Mouse (Mus musculus) B cell, adult 2 months (primary cell): ENCODE results near the gene Lingo1.

Experiments
- DNase-seq, 2 experiments: peaks; one replicate each; pipeline ENCODE4 v3.0.0; 2022

Gene Lingo1

DNA sequence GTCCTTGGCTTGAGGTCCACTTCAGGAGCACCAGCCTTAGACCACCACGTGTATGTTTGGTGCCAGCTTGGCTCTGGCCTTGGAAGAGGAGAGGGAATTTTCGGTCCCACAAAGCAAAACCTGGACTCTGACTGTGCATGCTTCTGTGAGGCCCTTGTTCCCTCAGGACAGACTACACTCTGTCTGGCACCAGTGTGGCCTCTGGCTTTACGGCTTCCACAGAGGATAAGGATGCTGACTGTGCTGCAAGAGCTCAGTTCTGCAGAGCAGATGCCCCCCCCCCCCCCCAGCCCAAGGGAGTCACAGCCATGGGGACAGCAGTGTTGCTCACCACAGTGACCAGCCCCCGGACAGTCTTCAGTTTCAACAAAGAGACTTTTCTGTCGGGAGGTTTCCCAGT is 206.5 kb downstream of the Lingo1 start:
- DNase-seq: no peak

DNA sequence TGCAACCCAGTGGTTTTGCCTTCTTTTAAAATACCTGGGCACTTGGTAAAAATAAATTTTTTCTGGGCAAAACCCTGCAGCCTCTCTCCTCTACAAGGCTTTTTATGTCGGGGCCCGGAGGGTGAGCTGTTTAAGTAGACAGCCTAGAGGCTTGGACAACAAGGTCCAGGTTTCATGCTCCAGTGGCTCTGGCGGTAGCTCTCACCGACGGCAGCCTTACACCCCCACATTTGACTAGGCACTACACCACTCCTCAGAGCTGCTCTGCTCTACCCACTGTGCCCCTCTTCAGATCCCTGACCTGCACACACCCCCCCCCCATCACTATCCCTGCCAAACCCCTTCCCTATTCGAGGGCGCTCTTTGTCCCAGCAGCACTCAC is 212.2 kb downstream of the Lingo1 start:
- no peak for DNase-seq

DNA sequence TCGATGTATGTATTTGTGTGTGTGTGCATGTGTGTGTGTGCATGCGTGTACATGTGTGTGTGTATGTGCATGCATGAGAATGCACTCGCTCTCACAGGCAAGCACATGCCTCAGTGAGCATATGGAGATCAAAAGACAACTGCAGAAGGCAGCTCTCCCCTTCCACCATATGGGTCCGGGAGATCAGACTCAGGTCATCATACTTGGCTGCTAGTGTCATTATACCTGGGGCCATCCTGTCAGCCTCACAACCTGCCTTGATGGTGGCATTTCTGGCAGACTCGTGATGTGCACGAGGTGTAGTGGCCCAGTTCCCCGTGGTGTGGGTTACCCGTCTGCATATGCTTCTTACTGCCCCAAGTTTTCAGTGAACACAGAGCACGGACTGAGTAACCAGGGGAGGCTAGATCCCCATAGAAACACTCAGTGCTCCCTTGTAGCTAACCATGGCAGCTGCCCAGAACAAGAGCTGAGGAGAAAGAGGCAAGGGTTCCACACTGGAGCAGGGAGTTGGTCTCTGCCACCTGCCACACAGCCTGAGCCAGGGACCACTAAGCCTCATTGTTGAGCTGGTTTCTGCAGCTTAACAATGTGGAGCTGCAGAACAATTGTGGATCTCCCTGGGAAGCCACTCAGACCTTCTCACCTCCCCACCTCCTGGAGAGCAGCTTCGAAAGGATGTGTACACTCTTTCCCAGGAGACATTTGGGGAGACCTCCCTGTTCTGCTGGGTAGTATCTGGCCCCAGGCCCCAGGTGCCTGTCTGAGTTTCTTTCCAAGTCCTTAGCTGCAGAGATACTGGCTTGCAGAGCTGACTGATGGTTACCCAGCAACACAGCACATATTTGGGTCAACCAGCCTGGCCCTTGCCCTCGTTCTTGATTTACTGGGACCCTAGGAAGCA is 212.9 kb downstream of the Lingo1 start:
- DNase-seq: no peak

DNA sequence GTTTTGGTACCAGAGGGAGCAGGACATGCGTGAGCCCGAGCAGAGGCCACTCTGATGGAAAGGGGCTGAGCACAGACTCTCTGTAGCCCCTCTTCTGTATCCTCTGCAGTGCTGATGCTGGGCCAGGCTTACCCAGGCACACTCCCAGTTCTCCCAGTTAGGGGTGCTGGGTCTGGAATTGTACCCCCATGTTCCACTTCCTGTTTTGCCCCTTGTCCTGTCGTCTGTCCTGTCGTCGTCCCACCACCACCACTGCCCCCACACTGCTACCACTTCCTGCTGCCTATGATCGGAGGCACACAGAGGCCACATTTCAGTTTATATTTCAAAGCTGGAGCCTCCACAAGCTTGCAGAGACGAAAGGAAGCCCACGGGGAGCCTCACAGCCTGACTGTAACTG is 213.6 kb downstream of the Lingo1 start:
- DNase-seq: no peak

DNA sequence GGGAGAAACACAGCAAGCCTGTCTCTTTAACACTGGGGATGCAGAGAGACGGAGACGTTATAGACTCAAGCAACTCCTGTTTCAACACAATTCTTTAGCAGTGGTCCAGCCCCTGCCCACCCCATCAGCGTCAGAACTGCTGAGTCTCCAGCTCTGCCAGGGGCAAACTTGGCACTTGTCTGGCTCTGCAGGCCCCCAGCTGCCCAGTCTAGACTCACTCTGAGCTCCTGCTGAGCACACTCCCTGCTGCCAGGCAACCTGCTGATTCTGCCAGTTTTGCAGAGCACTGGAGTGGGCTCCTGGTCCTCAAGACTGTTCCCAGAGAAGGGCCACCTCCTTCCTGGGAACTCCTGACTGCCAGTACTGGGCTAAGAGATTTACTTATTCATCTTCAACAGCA is 214.6 kb downstream of the Lingo1 start:
- no peak for DNase-seq

DNA sequence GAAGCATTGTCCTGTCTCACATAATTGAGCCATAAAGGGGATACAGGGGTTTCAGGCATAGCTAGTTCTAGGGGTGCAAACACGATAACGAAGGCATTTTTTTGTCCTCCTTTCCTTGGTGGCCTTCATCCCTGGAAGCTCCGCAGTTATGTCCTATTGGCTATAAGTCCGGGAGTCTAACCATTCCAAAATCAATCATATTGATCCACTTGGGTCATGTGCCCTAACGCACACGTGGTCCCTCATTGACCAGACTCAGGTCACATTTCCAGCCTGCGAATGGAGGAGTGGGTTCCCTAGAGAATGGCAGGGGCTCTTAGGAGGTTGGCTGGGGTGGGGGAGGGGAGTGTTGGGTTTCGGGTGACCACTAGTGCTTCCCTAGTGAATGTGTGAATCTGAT is 215.3 kb downstream of the Lingo1 start:
- no peak for DNase-seq

DNA sequence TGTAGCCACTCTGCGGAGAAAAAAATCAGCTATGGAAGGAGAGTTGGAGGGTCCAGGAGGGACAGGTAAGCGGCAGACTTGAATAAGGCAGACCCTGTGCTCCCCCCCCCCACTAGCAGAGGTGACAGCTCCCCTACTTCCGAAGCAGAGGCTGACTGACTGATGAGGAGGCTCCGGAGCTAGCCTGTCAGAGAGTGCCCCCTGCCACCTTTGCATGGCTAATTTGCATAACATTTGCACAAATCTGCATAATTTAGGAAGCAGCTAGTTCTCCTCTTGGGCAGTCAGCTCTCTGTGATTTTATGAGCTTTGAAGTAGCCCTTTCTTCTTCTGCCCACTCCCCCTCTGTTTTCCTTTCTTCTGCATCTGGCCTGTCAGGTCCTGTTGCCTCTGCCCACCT is 216.2 kb downstream of the Lingo1 start:
- DNase-seq: no peak

DNA sequence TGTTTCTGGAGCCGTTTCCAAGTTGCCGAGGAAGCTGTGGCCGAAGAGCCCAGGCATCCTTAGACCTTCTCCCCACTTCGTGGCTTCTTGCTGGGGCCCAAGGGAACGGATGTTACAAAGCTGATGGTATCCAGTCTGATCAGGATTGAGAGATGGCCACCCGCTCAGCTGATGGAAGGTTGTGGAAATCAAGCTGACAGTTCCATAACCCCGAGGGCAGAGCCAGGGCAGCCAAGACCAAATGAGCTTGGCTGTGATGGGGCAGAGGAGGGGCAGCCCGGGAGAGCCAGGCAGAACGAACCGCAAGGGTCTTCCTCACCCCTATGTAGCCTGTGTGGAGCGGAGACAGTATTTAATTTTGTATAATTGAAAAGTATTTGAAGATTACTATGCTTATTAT is 218.9 kb downstream of the Lingo1 start:
- no peak for DNase-seq

DNA sequence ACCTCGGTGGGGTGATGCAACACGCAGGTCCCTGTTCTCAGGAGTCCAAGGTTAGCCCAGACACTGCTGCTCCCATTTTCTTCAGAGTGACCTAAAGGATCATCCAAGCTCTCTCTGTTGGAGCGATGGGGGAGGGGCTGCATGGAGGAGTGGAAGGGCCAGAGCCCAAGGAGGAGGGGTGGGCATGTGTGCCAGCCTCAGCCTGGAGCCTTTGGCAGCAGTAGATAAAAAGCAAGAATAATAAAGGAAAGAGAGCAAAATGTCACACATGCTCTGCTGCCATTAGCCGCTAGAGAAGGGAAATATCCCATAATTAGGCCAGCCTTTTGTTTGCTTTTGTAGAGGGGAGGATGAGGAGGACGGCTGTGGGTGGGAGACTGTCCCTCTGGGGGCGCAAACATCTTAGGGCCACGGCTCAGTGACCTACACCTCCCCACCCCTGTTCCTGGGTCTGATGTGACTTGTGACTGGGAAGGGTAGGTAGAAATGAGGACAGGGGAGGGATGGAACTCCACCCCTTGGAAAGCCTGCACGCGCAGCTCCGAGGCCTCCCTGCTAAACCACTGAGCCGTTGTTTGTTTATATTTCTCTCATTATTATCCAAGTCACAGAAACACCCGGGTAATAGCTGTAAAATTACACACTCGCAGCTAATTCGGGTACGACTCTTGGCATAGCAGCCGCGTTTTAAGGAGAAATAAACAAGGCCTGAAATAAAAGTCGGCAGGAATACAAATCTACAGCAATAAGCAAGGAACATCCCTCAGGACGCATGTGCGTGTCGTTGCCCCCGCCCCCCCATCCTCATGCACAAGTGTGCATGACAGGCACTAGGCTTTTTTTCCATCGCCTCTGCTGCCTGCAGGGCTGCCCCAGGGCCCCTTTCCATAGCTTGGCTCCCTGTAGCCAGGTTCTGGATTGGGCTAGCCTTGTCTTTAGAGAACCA is 223.5 kb downstream of the Lingo1 start:
- no peak for DNase-seq
